Mouse (Mus musculus) cerebellum, adult 2 months (tissue): ENCODE measurements around the gene Ropn1l.

Experiments
- CTCF ChIP-seq: fragments of 200-500 bp; IDR thresholded peaks from 2 replicates; pipeline ENCODE4 v1.5.1; 2011; ENCODE audit warnings: low read depth, mild to moderate bottlenecking, control low read depth, low read length, moderate library complexity, borderline replicate concordance; ENCODE audit not compliant: insufficient read depth
- POLR2A ChIP-seq: fragments of 200-500 bp; IDR thresholded peaks from 2 replicates; pipeline ENCODE4 v1.6.1; 2011; ENCODE audit warnings: low read length, control low read depth, borderline replicate concordance; ENCODE audit not compliant: insufficient read depth

- no peak for TF ChIP-seq POLR2A
- TF ChIP-seq CTCF, result no peak
These were observed 12.3 kb upstream of the Ropn1l start for GRCm38 (mm10) chr15:31465806-31466205.
